Mouse (Mus musculus) left cerebral cortex, adult 18-20 months (tissue): Measurements from ENCODE around the gene D430041D05Rik. TPM values are rescaled to one million over a fixed set of nuclear protein-coding genes. Genes with fewer than 3 reads are reported as not detected.
A peak's percentile ranks its signal among the peaks of the same experiment; 100 is the strongest.

Experiments
- DNase-seq, 2 experiments: peaks; one replicate each; pipeline ENCODE4 v3.0.0; 2021 to 2022; ENCODE audit warnings: low spot score in 2 of 2, mixed read lengths in 1 of 2
- total RNA-seq, 2 experiments: library from RNA; stranded (reverse); gene quantifications; 2 replicates each; pipeline ENCODE4 v1.2.3; 2021

Gene D430041D05Rik
- total RNA-seq, 2 experiments from 2014 or later: 102 to 106 TPM

DNA sequence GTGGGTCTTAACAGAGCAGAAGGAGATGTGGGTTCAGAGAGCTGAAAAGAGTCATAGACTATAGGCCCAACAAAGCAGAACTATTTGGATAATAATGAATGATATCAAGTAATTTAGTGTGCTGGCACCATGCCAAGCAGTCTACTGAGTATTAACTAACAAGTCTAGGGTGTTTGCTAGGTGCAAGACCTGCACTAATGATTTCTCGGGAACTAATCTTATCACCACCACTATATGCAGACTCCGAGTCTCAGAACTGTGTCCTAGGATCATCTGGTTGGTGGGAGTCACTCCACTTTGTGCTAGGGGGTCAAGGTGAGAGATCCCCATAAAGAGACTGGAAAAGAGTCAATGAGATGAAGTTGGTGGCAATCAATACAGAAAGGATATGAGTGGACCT lies 245.2 kb downstream of the D430041D05Rik start:
- DNase-seq: no peak

DNA sequence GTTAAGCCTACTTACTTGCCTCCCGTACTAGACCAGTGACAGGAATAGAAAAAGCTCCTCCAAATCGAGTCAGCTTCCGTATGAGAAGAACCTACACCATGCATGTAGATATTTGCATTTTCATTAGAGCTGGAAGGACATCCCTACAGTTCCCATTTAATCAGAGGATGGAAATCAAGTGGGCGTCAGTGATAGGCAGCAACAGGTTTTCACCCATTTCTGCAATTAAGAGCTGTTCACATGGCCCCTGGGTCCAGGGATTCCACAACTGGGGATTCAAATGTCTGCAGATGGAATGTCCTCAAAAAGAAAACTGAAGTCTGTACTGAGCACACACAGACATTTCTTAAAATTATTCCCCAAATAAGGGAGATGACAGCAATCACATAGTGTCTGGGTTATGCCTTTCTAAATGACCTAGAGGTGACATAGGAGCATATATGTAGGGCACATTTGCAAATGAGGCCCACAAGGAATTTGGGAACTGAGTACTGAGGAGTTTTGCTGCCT lies 246.8 kb downstream of the D430041D05Rik start:
- DNase-seq: no peak

DNA sequence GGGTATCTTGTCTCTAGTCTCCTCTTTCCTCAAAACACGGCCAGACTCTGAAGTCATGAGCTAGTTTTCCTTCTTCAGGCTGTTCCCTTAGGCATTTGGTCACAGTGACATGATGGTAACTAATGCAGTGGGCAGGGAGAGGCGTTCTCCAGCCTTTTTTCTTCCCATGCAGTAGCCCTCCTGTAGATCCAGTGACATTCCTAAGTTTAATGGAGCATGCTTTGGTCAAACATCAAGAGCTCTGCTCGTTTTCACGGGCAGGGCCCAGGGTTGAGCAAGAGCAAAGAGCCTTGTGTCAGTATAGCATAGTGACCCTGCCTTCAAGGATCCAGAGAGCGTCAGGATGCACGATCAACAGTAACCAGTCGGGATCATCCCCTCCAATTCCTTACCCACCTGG lies 247.4 kb downstream of the D430041D05Rik start:
- DNase-seq: no peak

DNA sequence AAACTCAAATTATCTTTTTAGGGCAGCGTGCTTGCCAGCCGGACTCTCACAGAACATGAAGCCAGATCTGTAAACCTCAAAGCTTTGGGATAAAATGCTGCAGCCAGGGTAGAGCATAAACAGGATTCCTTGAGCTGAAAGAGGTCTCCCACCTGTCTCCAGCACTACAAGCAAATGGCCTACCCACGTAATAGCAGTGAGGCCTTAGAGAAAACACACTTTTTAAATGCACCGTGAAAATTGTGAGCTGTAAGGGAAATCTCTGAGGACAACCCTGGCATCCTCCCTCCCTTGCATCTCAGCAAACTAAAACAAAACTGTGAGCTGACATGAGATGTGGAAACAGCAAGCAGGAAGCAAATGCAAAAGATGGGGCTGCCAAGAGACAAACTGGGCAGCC lies 253.0 kb downstream of the D430041D05Rik start:
- DNase-seq: no peak

DNA sequence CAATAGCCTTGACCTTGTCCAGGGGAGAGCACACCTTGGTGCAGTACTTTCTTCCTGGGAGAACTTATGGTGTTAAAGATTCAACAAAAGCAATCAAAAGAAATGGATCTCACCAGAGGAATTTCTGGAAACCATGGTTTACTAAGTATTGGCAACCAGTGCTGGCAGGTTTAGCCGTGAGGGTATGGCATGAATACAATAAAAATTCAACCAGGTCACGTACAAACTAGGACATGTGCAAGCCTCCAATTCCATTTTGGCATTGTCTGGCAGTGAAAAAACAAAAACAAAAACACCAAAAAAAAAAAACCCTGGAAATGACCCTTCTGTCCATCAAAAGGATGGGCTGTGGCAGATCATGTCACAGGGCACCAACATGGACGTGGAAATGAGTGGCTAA lies 256.9 kb downstream of the D430041D05Rik start:
- DNase-seq: no peak

DNA sequence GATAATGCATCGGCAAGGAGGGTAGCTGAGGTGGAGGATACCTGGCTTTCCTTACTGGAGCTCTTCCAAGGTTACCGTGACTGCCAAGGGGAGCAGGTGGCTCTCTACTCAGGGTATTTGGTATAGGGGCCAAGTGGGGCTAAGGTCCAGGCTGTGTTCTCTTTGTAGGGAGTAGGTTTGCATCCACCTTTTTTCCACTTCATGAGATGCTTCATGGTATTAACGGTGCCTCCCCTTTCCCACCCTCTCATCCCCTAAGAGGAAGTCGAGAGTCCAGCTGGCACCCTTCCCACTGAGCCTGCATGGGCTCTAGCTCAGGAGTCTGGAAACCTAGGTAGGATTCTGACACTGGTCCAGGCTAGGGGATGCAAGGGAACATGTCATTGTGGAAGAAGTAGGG lies 257.5 kb downstream of the D430041D05Rik start:
- no peak for DNase-seq

DNA sequence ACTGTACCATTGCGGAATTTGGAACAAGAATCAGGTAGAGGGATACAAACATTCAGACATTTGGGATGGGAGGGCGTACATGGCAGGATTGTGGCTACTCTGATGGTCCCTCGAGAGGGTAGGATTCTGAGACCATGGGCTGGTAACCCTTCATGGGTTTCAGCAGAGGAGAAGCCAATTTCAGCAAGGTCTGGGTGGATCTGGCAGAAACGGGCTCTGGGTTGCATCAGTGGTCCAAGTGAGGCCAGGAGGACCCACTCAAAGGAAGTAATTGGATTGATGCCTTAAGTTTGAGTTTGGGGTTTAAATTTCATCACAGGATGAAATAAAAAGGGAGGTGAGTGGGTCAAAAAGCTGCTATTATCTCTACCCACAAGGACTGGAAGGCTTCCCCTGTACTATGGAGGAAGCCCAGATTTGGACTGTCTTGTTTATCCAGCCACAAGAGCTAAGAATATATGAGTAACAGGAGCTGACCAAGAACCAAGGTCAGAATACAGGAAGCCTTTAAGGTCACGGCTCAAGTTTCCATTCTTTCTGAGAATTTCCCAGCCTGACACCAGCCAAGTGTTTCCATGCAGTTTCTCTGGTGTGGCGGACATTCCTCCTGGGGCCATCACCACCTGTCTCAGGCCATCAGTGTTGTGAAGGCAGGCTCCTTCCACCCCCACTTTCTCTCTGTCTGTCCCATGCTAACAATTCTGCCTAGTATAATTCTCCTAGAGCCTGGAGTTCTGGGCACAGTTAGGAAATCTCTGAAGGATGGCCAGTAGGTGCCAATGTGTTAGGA lies 260.0 kb downstream of the D430041D05Rik start:
- DNase-seq: no peak

DNA sequence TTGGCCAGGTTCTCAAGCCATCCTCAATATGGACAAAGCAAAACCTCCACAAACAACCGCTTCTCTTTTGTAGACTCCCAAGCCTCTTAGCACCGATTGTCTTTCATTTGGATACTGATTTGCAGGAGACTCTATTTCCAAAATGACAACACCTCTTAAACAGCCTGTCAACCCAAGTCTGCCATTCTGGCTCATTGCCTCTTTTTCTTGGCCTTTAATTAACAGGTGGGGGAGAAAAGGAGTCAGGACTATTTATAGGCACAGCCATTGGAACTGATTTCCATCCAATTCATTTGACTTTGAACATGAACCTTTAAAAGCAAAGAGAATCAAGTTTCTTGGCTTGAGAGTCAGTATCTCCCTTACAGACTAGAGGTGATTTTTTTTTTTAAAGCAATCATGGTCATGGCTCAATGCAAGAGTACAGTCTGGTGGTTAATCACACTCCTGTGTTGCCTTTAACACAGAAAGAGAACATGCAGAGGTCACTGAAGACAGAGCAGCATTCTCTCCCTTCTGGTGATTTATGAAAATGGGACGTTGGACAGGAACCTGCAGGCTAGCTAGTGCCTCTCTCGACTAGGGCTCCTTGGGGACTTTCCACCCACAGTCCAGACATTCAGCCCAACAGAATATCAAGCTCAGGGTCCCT lies 262.8 kb downstream of the D430041D05Rik start:
- DNase-seq: no peak

DNA sequence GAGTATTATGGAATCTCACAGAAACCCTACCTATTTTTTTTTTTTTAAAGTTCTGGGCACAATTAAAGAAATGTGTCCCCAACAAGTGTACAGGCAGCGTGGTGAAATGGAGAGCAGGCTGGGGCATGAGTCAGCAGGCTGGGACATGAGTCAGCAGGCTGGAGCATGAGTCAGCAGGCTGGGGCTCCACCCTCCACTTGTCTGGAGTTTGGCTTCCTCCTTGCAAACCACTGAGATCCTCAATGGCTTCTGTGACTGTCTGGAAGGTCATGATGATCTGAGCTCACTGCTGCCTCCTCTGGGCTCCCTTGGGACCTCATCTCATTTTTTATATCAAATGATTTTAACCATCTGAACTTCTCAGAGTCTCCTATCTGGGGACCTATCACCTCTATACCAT lies 264.8 kb downstream of the D430041D05Rik start:
- peak; percentile 49 to 65 for DNase-seq

DNA sequence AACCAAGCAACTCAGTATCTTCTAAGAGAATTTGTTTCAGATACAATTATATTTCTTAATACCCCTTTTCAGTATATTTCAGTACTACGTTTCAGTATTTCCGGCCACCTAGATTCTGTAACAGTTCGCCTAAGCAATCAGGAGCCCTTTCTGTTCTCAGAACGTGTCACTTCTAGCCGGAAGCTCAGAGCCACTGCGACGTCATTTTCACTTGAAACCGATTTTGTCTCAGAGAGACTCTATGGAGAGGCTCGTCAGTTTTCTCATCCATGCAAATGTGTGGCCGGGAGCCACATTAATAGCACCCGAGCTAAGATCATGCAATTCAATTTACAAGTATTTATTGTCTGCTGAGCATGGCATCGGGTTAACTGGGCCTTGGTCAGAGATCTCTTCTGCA lies 266.8 kb downstream of the D430041D05Rik start:
- DNase-seq: no peak

DNA sequence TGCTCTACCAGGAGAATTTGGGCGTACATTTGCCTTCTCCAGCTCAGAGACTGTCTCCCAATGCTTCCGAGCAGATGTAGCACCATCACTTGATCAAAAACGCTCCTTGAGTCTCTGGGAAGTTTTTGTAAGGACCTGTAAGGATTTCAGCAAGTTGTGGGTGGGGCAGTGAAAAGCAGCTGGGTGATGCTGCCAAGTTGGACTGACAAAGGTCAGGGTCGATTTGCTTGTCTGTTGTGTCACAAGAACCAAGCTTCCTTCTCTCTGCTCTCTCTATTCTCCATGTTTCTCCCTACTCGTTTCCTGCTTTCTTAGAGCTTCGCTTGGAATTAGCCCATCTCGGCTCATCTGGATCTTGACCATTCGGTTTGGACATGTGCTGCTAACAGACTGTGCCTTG lies 268.7 kb downstream of the D430041D05Rik start:
- no peak for DNase-seq

DNA sequence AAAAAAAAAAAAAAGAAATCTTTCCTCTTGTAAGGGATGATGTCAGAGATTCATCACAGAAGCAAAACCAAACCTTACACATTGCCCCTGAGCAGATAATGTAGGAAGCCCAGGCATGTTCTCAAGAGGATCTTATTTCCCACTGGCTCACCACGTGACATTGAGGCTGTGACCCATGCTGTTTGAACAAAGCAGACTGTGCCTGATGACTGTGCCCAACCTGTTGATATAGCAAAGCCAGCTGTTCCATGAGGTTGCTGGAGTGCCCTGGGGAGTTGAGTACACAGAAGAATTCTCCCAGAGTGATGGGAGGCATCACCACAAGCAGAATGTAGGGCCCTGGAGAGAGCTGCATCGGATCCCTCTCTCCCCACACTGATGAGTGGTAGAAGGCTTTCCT lies 274.9 kb downstream of the D430041D05Rik start:
- no peak for DNase-seq

DNA sequence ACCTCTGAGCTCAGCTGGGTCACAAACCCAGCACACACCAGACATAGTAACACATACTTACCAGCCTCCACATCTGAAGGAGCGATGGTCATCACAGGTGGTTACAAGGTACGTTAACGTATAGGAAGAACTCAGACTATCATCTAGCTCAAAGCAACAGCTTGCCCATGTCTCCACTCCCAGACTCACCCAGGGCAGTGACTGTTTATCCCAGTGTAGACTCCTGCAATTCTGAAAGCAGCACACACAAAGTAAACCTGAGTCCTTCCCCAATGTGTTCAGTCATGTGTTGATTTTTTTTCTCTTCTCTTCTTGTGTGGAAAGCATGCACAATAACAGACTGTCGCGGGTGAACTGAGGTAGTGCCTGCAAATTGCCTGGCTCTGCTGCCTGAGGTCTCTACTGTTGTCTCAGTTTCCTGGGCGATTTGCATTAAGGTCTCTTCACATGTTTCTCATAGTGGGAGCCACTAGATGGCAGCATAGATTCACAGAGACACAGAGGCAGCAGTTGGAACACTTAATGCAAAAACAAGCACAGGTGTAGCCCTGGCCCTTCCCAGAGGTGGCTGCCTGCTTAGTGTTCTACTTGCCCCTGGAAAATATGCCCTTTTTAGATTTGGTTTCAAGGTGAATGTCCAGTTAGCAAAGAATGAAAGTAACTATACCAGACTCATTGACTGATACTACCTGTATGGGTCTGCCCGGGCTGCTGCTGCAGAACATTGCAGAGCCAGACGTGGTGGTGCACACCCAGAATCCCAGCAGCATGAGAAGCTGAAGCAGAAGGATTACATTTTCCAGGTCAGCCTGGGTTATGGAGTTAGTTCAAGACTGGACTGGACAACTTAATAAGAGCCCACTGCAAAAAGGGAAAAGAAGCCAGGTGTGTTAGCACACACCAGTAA lies 276.4 kb downstream of the D430041D05Rik start:
- peak; percentile 64 to 73 for DNase-seq

DNA sequence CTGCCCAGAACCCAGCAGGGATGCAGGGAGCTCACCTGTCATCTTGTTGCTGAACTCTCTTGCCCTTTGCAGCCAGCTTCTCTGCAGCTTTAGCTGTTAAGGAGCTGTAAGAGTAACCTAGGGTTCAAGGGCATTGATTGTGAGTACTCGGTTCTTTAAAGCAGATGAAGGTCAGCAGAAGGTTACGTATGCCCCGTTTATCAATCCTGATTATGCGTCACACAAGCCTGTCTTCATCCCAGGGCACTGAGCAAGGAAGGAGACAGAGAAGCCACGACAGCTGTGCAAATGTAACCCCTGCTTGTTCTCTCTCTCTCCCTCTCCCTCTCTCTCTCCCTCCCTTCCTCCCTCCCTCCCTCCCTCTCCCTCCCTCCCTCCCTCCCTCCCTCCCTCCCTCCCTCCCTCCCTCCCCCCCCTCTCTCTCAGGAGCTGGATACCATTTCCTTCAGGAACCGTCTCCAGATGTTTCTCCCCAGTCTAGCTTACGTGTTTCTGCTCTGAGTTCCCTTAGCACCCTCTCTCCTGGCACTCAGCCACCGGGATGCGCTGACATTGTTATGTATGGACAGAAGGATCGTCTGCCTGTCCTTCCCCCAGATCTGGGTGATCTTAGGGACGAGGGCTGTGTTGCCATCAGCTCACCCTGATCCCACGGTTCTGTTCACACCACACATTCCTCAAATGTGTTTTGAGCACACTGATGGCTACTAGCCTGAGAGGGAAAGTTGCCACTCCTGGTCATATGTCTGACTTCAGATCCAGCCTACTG lies 277.6 kb downstream of the D430041D05Rik start:
- no peak for DNase-seq

DNA sequence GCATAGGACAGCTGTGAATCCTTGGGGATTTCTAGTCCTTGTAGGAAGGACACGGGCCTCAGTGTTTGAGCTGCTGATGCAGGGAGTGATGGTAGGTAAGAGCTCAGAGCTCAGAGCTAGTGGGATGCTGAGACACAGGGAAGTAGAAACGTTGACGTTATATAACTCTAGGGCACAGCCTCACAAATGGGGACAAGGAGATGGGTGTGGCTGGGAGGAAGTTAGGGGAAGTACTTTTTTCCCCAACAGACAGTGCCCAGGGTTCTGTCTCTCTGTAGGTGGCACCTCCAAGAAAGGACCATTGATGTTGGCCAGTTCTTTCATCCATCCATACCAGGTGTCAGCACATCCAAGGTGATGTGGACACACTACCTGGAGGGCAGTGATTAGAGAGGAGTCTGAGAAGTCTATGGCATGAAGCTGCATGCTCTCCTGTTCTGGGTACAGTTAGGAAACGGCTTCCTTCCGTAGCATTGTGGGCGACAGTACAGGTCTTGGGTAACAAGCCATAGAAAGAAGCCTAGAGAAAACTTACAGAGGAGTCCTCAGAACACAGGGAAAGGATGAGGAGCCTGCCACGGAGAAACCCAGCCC lies 278.4 kb downstream of the D430041D05Rik start:
- no peak for DNase-seq

DNA sequence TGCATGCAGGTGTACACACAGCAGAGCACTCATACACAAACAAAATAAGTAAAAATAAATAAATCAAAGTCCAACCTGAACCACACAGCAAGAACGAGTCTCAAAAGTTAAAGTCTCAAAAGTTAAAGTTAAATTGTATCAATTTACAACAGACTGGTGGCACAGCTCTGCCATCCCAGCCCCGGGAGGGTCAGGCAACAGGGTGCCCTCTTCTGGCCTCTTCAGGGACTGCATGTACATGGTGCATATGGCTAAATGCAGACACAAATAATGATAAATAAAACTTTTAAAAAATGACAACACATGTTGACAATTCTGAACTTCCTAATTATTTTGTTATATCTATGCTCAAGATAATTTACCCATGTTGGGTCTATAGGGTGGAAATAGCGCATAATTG lies 279.8 kb downstream of the D430041D05Rik start:
- DNase-seq: no peak

DNA sequence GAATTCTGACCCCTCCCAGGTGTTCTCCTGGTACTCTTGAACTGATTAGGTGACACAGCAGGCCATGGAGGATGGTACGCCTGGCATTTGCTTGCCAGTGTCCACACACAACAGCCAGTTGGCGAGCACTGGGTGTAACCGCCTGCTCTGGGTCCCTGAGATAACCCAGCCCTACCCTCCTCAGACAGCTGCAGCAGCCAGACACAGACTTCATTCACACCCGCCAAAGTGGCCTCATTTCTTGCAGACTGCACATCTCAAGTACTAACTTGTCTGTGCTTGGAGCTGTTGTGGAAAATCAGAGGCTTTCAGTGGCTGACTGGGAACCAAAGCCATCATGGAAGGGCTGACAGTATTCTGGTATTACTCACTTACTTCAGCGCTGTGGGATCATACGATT lies 280.6 kb downstream of the D430041D05Rik start:
- DNase-seq: no peak

DNA sequence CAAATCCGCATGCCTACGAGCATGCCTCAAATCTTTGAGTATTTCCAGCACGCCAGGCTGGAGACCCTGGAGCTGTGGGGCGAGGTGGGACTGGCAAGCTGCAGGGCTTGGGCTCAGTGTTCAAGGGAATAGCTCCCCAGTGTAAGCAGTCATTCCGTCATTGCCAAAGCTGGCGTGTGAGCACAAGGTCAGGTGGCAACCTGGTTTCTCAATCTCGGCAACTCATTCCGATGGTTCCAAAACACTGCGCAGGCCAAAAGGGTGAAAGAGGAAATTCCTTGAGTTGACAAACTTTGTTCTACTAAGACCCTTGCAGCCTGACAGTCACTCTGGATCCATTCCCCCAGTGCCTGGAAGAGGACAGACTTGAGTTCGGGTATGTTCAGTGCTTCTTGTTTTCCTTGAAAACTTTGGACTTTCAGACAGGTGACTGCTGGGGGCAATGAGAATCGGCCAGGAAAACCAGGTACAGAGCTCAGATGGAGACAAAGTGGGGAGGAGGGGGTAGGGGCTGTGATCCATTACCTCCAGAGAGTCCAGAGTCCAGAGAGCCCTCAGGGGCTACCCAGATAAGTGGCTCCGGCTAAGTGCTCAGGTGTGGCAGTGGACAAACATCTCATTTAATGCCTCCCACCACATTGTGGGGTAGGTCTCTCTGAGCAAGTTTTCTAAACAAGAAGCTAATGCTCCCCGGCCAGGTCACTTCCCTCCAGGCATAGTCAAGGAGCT lies 281.8 kb downstream of the D430041D05Rik start:
- no peak for DNase-seq

DNA sequence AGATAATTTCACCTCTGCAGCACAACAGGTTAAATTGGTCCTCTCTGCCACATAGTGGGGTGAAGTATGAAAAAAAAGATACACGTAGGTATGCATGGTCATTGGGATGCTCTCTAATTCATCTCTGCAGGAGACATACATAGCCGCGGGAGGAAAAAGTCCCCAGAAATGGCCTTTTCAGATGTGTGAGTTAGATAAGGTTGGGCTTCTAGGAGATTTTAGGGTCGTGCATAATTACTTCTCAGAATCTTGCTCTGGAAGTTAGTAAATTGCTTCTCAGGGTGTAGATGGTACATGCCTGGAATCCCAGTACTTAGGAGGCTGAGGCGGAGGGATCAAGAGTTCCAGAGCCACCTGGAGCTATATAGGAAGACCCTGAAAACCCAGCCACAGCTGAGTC lies 286.7 kb downstream of the D430041D05Rik start:
- no peak for DNase-seq

DNA sequence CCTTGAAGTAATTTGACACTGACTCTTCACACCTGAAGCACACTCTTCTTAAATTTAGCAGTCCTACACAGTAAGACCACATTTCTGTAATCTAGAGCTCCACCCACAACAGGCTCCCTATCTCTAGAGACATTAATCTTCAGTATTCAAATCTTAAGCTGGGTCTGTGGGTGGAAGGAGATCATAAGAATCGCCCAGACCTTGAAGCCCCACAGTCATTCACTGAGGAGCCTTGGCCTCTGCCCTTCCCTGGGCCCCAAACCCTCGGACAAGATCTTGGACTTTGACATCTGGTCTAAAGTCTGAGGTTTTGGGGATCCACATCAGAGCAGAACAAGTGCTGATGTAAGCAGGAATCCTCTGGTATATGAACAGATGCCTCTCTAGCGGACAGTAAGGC lies 287.3 kb downstream of the D430041D05Rik start:
- DNase-seq: no peak
